Mouse (Mus musculus) heart, embryonic 14.5 days (tissue): ENCODE data around the gene 2310011J03Rik. TPM values are rescaled to one million over a fixed set of nuclear protein-coding genes. Genes with fewer than 3 reads are reported as not detected.

Source experiments
- ATAC-seq: fragments of 200-750 bp; cut with Nextera tagmentation; 2 replicates; pipeline ENCODE4 v1.8.0; 2017; ENCODE audit warnings: low read depth, moderate TSS enrichment; ENCODE audit not compliant: insufficient number of reproducible peaks, insufficient read depth, low FRiP score
- H3K27ac ChIP-seq, 2 experiments: fragments of 200-500 bp in 1 of 2; fragments of 300-500 bp in 1 of 2; sonication (generic) in 1 of 2; replicated peaks in 1 of 2; 2 replicates each; pipeline ENCODE4 v1.5.1; 2012 to 2014; ENCODE audit warnings: low read depth in 2 of 2, low read length in 2 of 2, control low read depth in 1 of 2, mild to moderate bottlenecking in 1 of 2, mixed read lengths in 1 of 2; ENCODE audit not compliant: control insufficient read depth in 1 of 2, insufficient read depth in 1 of 2
- H3K27me3 ChIP-seq: fragments of 300-500 bp; sonication (generic); 2 replicates; pipeline ENCODE4 v1.6.1; 2014; ENCODE audit warnings: mild to moderate bottlenecking, low read length, control low read depth; ENCODE audit not compliant: control insufficient read depth, insufficient read depth
- H3K36me3 ChIP-seq: fragments of 300-500 bp; sonication (generic); 2 replicates; pipeline ENCODE4 v1.6.1; 2014; ENCODE audit warnings: mild to moderate bottlenecking, control low read depth, low read length, mixed read lengths; ENCODE audit not compliant: control insufficient read depth, insufficient read depth
- H3K4me1 ChIP-seq, 2 experiments: fragments of 200-500 bp in 1 of 2; fragments of 300-500 bp in 1 of 2; sonication (generic) in 1 of 2; 2 replicates each; pipeline ENCODE4 v1.6.1; 2012 to 2014; ENCODE audit warnings: low read length in 2 of 2, control low read depth in 1 of 2, mixed read lengths in 1 of 2; ENCODE audit not compliant: control insufficient read depth in 2 of 2, insufficient read depth in 2 of 2
- H3K4me2 ChIP-seq: fragments of 300-500 bp; sonication (generic); 2 replicates; pipeline ENCODE4 v1.6.1; 2014; ENCODE audit warnings: mild to moderate bottlenecking, low read length
- H3K4me3 ChIP-seq, 2 experiments: fragments of 200-500 bp in 1 of 2; fragments of 300-500 bp in 1 of 2; sonication (generic) in 1 of 2; 2 replicates each; pipeline ENCODE4 v1.5.1; 2012 to 2014; ENCODE audit warnings: low read length in 2 of 2, mild to moderate bottlenecking in 2 of 2, control low read depth in 1 of 2, low read depth in 1 of 2, moderate library complexity in 1 of 2; ENCODE audit not compliant: control insufficient read depth in 1 of 2, insufficient read depth in 1 of 2
- H3K9ac ChIP-seq: fragments of 300-500 bp; sonication (generic); 2 replicates; pipeline ENCODE4 v1.6.1; 2014; ENCODE audit warnings: mild to moderate bottlenecking, low read length
- H3K9me3 ChIP-seq: fragments of 300-500 bp; sonication (generic); 2 replicates; pipeline ENCODE4 v1.6.1; 2016; ENCODE audit warnings: low read length, control low read depth; ENCODE audit not compliant: control insufficient read depth
- WGBS: fragments of 180-500 bp; shearing (Covaris S2); extraction: QIAGEN DNeasy Blood & Tissue Kit; methylation state at CpG from one replicate; pipeline ENCODE4 v1.1.7; 2014; 5-methylcytosine and 5-hydroxymethylcytosine counted together
- polyA plus RNA-seq: library from polyadenylated mRNA; unstranded; fragments of >200 nt; fragmentation: Nextera tagmentation; extraction: Ambion mirVana; gene quantifications from 2 replicates; pipeline ENCODE4 v1.2.1, GENCODE M21; 2014

2310011J03Rik gene
- polyA plus RNA-seq, 1 experiment from 2014 or later: 30.8 TPM

DNA sequence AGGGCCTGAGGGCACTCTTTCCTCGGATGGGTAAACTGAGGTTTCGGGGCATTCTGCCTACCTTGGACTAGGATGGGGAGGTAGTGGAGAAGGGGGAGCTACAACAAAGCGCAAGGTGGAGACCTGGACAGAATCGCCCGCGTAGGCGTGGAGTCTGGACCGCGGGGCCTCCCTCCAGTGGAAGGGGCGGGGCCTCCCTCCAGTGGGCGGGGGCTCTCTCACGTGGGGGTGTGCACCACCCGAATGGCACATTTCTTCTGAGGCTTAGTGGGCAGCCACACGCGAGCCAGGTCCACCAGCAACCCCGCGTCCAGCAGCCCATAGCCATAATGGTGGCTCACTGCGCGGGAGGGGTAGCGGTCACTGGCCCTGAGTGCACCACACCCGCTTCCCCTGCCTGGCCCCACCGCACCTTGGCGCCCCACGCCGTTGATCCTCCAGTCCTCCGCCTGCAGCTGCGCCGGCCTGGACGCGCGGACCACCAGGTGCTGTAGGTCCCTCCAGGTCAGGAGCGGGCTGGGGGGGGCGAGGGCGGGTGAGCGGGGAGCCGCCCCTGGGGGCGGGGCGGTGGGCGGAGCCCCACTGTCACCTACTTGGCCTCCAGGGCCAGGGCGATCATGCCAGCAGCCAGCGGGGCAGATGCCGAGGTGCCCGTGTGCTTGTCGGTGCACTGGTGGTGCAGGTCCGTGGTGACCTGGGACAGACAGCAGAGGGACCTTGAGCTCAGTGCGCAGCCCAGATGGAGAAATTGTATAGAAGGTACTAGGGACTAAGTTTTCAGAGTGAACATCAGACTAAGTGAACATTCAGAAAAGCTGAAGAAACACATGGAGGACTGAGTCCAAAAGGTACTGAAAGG, 3.2 kb upstream of the 2310011J03Rik start:
- Histone ChIP-seq H3K9me3 (no peaks in the 10 kb centered on the region), H3K36me3 (peaks cover 7% of the 10 kb centered on the region; the same call in 1 of the 2 replicates), H3K4me3 (peak overlapping the region; percentile 59 to 60), H3K27ac (no peak overlapping the region), H3K9ac (peak overlapping the region; percentile 72), H3K4me2 (peak overlapping the region; percentile 96), H3K27me3 (peaks cover 5% of the 10 kb centered on the region; the same call in 1 of the 2 replicates), H3K4me1 (peaks cover 11 to 20% of the 10 kb centered on the region in 2 experiments)
- 2% methylated on average over 42 of the region's 46 CpGs for WGBS
- ATAC-seq: peak; percentile 34

DNA sequence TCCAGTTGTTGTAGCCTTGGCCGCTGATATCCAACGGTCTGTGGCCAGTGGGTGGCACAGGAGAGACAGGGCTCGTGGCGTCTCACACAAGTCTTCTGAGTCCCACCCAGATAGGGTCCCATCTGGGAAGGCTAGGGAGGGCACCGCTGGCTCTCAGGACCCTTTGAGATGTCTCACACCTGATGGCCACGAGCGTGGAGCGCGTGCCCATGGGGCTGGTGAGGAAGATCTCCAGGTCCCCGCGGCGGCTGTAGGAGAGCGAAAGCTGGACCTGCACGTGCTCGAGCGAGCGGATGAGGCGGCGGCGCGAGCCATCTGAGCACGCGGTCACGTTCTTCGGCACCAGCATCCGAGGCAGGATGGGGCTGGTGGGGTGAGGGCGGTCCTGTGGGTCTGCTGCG, 2.5 kb upstream of the 2310011J03Rik start:
- no peak for ATAC-seq
- no peak overlapping the region for H3K27ac ChIP-seq
- H3K4me1 ChIP-seq: peaks cover 11 to 20% of the 10 kb centered on the region in 2 experiments
- WGBS: 4% methylated on average over 28 of the region's 28 CpGs
- H3K9ac ChIP-seq: peak overlapping the region; percentile 72
- H3K36me3 ChIP-seq: peaks cover 12% of the 10 kb centered on the region
- peak overlapping the region; percentile 96 for H3K4me2 ChIP-seq
- H3K27me3 ChIP-seq: peaks cover 5% of the 10 kb centered on the region; the same call in 1 of the 2 replicates
- peak overlapping the region; percentile 59 to 60 for H3K4me3 ChIP-seq
- H3K9me3 ChIP-seq: no peaks in the 10 kb centered on the region

DNA sequence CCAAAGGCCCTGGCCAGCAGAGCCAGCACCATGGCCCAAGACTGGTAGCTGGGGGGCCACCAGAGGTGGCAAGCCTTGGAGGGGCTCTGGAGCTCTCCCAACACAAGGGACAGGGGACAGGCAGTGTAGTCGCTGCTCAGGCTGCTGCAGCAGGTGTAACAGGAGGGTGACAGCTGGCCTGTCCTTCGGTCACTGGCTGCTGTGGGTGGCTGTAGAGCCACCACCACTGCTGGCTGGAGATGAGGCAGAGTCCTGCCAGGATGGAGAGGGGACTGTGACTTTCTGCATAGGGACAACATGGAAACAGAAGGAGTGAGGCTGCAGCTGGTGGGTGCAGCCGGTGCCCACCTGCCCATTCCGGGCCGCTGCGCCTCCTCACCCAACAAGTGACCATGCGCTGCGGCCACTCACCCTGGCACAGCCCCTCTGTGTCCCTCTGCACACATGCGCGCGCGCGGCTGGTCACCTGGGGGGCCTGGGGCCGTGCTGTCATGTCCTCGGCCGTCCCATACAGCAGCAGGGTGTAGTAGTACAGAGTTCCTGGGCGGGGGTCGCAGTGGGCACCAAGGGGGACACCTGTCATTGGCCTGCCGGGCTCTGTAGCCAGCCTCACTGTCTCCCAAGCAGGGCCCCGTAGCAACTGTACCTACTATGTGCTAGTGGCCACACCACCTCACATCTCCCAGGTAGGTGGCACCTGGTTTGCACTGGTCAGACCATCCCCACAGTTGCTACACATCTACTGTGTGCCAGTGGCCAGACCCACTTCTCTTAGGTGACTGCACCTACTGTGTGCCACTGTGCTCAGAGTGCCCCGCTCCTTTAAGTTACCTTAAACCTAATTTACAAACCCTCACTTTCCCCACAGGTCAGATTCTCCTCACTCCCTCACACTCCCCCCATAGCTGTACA, 1.6 kb upstream of the 2310011J03Rik start:
- Histone ChIP-seq H3K36me3 (peaks cover 15% of the 10 kb centered on the region), H3K4me1 (peaks cover 11 to 26% of the 10 kb centered on the region in 2 experiments), H3K27ac (no peak overlapping the region), H3K9me3 (no peaks in the 10 kb centered on the region), H3K4me3 (no peak overlapping the region), H3K4me2 (peak overlapping the region; percentile 96), H3K27me3 (peaks cover 11% of the 10 kb centered on the region), H3K9ac (no peak overlapping the region)
- 86% methylated on average over 21 of the region's 21 CpGs for WGBS
- no peak for ATAC-seq

DNA sequence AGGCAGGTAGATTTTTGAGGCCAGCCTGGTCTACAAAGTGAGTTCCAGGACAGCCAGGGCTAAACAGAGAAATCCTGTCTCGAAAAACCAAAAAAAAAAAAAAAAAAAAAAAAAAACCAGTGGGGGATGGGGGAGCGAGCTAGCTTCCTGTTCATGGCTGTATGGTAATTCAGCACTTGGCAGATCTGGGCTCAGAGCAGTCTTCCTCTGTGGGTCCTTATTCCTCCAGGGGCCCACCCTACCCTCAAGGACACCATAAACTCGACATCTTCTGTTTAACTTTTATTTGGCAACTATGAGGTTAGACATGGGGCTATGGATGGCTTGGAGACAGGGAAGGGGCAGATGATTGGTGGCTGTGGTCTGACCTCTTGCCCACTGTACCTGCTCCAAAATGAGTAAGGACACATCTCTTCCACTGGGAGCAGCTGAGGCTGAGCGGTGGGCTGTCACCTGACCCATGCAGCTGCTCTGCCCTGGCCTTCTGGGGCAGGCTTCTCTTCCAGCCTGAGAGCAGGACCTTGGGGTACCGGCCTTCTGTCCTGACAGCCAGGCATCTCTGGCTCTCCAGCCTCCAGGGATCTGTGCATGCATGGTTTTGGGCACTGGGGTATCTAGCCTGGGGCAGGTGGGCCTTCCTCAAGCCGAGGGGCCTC, 805 bp upstream of the 2310011J03Rik start:
- peaks cover 15% of the 10 kb centered on the region for H3K36me3 ChIP-seq
- H3K4me1 ChIP-seq: peaks cover 18 to 34% of the 10 kb centered on the region in 2 experiments
- peaks cover 13% of the 10 kb centered on the region for H3K27me3 ChIP-seq
- H3K9ac ChIP-seq: no peak overlapping the region
- ATAC-seq: no peak
- no peak overlapping the region for H3K4me3 ChIP-seq
- no peaks in the 10 kb centered on the region for H3K9me3 ChIP-seq
- H3K4me2 ChIP-seq: no peak overlapping the region
- WGBS: 69% methylated on average over 5 of the region's 6 CpGs
- H3K27ac ChIP-seq: no peak overlapping the region

DNA sequence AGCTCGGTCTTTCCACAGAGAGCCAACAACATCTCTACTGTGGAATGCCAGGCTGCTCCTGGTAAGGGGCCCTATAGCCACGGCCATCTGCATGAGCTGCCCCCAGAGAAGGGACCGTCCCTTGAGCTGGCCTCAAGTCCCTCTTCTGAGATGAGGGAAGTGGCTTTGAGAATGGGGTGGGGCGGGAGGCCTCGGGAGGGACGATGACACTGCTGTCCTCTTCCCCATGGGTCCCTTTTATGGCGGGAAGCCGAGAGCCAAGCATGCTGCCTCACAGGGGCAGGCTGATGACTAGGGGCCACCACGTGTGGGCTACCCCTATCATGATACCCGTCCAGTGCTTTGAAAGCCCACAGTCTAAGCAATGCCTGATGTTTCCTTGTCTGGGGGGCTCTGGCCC, 3.3 kb downstream of the 2310011J03Rik start:
- Histone ChIP-seq H3K36me3 (peaks cover 15% of the 10 kb centered on the region), H3K9ac (0 out of 2 replicates have a peak overlapping the region, but pooled peaks have one; percentile 27), H3K4me1 (peaks cover 28 to 47% of the 10 kb centered on the region in 2 experiments), H3K9me3 (no peaks in the 10 kb centered on the region), H3K27ac (no peak overlapping the region), H3K4me2 (no peak overlapping the region; the same call in 1 of the 2 replicates), H3K4me3 (no peak overlapping the region), H3K27me3 (peaks cover 50% of the 10 kb centered on the region)
- ATAC-seq: no peak
- 58% methylated on average over 10 of the region's 10 CpGs for WGBS

DNA sequence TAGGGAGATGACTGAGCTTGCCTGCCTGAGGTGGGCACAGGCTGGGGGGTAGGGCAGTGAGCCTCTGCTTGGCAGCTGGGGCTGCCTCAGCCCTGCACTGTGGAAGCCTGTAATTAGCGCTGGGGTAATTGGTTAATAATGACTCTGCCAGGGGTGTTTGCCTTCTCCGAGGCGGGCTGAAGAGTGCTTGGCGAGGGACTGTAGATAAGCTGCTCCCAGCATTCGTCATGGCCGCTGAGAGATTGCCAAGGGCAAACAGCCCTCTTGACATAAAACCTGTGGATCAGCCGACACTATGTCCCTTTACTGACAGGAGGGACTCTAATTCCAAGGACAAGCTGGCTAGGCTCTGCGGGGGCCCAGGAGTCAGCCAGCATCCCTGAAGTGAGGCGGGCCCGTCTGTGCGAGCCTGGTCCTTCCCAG, 4.0 kb downstream of the 2310011J03Rik start:
- 13% methylated on average over 11 of the region's 11 CpGs for WGBS
- Histone ChIP-seq H3K4me3 (no peak overlapping the region), H3K36me3 (peaks cover 15% of the 10 kb centered on the region), H3K4me2 (peak overlapping the region; percentile 37), H3K9ac (peak overlapping the region; percentile 40; the same call in 1 of the 2 replicates), H3K4me1 (peaks cover 28 to 47% of the 10 kb centered on the region in 2 experiments), H3K27ac (no peak overlapping the region), H3K27me3 (peaks cover 56% of the 10 kb centered on the region), H3K9me3 (no peaks in the 10 kb centered on the region)
- ATAC-seq: no peak

DNA sequence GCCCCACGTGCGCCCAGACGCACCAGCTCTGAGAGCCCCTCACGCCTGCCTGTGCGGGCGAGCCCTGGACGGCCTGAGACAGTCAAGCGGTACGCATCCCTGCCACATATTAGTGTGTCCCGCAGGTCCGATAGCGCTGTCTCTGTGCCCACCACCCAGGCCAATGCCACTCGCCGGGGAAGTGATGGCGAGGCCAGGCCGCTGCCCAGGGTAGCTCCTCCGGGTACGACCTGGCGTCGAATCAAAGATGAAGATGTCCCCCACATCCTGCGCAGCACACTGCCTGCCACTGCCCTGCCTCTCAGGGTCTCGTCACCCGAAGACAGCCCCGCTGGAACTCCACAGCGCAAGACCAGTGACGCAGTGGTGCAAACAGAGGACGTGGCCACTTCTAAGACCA, 5.0 kb downstream of the 2310011J03Rik start:
- no peak for ATAC-seq
- Histone ChIP-seq H3K36me3 (peaks cover 15% of the 10 kb centered on the region), H3K9ac (peak overlapping the region; percentile 40; the same call in 1 of the 2 replicates), H3K4me3 (no peak overlapping the region), H3K27me3 (peaks cover 67% of the 10 kb centered on the region), H3K4me2 (0 out of 2 replicates have a peak overlapping the region, but pooled peaks have one; percentile 1), H3K9me3 (no peaks in the 10 kb centered on the region), H3K27ac (no peak overlapping the region), H3K4me1 (peaks cover 25 to 47% of the 10 kb centered on the region in 2 experiments)
- WGBS: 44% methylated on average over 27 of the region's 27 CpGs
